19 mouse cellular contexts compared by ENCODE assay signal in the genomic region with DNA sequence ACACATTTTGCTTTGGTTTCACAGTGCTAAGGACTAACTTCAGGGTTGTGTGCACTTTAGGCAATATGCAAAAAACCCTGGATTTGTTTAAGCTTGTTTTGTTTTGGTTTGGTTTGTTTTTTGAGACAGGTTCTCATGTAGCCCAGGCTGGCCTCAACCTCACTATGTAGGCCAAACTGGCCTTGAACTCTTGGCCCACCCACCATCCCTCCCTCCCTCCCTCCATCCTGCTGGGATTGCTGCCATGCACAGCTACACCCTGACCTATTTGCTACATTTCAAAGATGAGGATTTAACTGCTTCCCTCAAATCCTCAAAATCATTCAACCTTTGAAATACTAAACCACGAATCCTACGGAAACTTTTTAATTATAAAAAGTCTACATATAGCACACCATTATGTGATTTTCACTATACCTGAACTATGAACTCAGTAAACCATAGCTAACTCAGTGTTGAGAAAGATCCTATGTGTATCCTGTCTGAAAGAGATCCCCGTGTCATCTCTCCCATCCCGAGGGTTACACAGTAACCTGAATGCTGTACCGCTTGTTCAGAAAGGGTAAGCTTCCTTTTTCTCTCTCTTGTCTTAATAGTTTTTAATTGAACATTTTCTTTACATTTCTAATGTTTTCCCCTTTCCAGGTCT.
"Had no signal": no experiment of that assay in that cellular context is flagged by ENCODE, and none has a peak within 500 bp of the region (broad histone marks: within the 10 kb centered on the region; RNA-seq: fewer than 3 reads in every experiment).

No protein-coding gene starts in this region.

- H3K9ac ChIP-seq: limb, embryonic 13.5 days; lung, embryonic 15.5 days; midbrain, embryonic 13.5 days; neural tube, embryonic 12.5 days; neural tube, embryonic 15.5 days; stomach, embryonic 15.5 days had no signal

- H3K9me3 ChIP-seq: limb, embryonic 10.5 days; limb, embryonic 13.5 days; lung, embryonic 15.5 days; midbrain, embryonic 13.5 days; neural tube, embryonic 12.5 days; neural tube, embryonic 15.5 days; stomach, embryonic 15.5 days had no signal

- H3K4me1 ChIP-seq: limb, embryonic 10.5 days; limb, embryonic 13.5 days; lung, embryonic 15.5 days; midbrain, embryonic 13.5 days; neural tube, embryonic 12.5 days; neural tube, embryonic 15.5 days; stomach, embryonic 15.5 days had no signal

- H3K27me3 ChIP-seq: limb, embryonic 13.5 days; lung, embryonic 15.5 days; midbrain, embryonic 13.5 days; neural tube, embryonic 12.5 days; neural tube, embryonic 15.5 days; stomach, embryonic 15.5 days had no signal

- ATAC-seq: intestine, postnatal 0 days; midbrain, embryonic 13.5 days had no signal

- H3K27ac ChIP-seq: kidney, postnatal 0 days; layer of hippocampus, adult 2 months; limb, embryonic 10.5 days; limb, embryonic 13.5 days; lung, embryonic 15.5 days; midbrain, embryonic 13.5 days; neural tube, embryonic 12.5 days; neural tube, embryonic 15.5 days; stomach, embryonic 15.5 days had no signal

- H3K4me3 ChIP-seq: layer of hippocampus, adult 2 months; limb, embryonic 10.5 days; limb, embryonic 13.5 days; lung, embryonic 15.5 days; midbrain, embryonic 13.5 days; neural tube, embryonic 12.5 days; neural tube, embryonic 15.5 days; stomach, embryonic 15.5 days had no signal

- DNase-seq: kidney, adult 2 months; kidney, postnatal 25 days; layer of hippocampus, adult 9-11 months; lung, adult 18-20 months; lung, postnatal 14 days; lung, postnatal 4 days; right cerebral cortex, postnatal 25 days; spleen, adult 18-20 months; thymus, postnatal 36 days had no signal

- H3K4me2 ChIP-seq: limb, embryonic 13.5 days; lung, embryonic 15.5 days; midbrain, embryonic 13.5 days; neural tube, embryonic 12.5 days; neural tube, embryonic 15.5 days; stomach, embryonic 15.5 days had no signal
